Mouse (Mus musculus) limb, embryonic 14.5 days (tissue): ENCODE data around the gene Foxj2. TPM values are rescaled to one million over a fixed set of nuclear protein-coding genes. Genes with fewer than 3 reads are reported as not detected.

Experiments
- ATAC-seq: fragments of 200-750 bp; cut with Nextera tagmentation; 2 replicates; pipeline ENCODE4 v1.8.0; 2017; ENCODE audit warnings: low read depth, moderate number of reproducible peaks, moderate TSS enrichment; ENCODE audit not compliant: low FRiP score
- DNase-seq: peaks from one replicate; pipeline ENCODE4 v3.0.0-alpha.2; 2015; ENCODE audit warnings: low spot score
- H3K27ac ChIP-seq: fragments of 300-500 bp; sonication (generic); replicated peaks from 2 replicates; pipeline ENCODE4 v1.5.1; 2014; ENCODE audit warnings: low read depth, mild to moderate bottlenecking, low read length, moderate library complexity, mixed read lengths
- H3K27me3 ChIP-seq: fragments of 300-500 bp; sonication (generic); 2 replicates; pipeline ENCODE4 v1.6.1; 2014; ENCODE audit warnings: low read length, mixed read lengths; ENCODE audit not compliant: control insufficient read depth, insufficient read depth
- H3K36me3 ChIP-seq: fragments of 300-500 bp; sonication (generic); 2 replicates; pipeline ENCODE4 v1.6.1; 2014; ENCODE audit warnings: mild to moderate bottlenecking, low read length, moderate library complexity, mixed read lengths; ENCODE audit not compliant: control insufficient read depth, insufficient read depth
- H3K4me1 ChIP-seq: fragments of 300-500 bp; sonication (generic); 2 replicates; pipeline ENCODE4 v1.6.1; 2014; ENCODE audit warnings: antibody characterized with exemption, low read length, mixed read lengths; ENCODE audit not compliant: control insufficient read depth, insufficient read depth
- H3K4me2 ChIP-seq: fragments of 300-500 bp; sonication (generic); replicated peaks from 2 replicates; pipeline ENCODE4 v1.6.1; 2014; ENCODE audit warnings: low read depth, mild to moderate bottlenecking, low read length, moderate library complexity; ENCODE audit not compliant: severe bottlenecking
- H3K4me3 ChIP-seq: fragments of 300-500 bp; sonication (generic); replicated peaks from 2 replicates; pipeline ENCODE4 v1.5.1; 2014; ENCODE audit warnings: low read length
- H3K9ac ChIP-seq: fragments of 300-500 bp; sonication (generic); 2 replicates; pipeline ENCODE4 v1.6.1; 2014; ENCODE audit warnings: mild to moderate bottlenecking, low read depth, low read length, moderate library complexity; ENCODE audit not compliant: severe bottlenecking
- H3K9me3 ChIP-seq: fragments of 300-500 bp; sonication (generic); 2 replicates; pipeline ENCODE4 v1.6.1; 2016; ENCODE audit warnings: low read length; ENCODE audit not compliant: control insufficient read depth
- POLR2A ChIP-seq: fragments of 200-500 bp; IDR thresholded peaks from 2 replicates; pipeline ENCODE4 v1.8.0; 2012; ENCODE audit warnings: inconsistent platforms, mild to moderate bottlenecking, moderate library complexity, borderline replicate concordance; ENCODE audit not compliant: insufficient read depth, insufficient read length; ENCODE audit errors: extremely low read depth
- WGBS: fragments of 180-500 bp; shearing (Covaris S2); extraction: QIAGEN DNeasy Blood & Tissue Kit; methylation state at CpG from one replicate; pipeline ENCODE4 v1.1.7; 2014; 5-methylcytosine and 5-hydroxymethylcytosine counted together
- polyA plus RNA-seq, 2 experiments: library from polyadenylated mRNA; depleted of rRNA in 1 of 2; stranded (reverse) in 1 of 2; unstranded in 1 of 2; fragments of >200 nt; fragmentation: Nextera tagmentation in 1 of 2; extraction: Ambion mirVana in 1 of 2; gene quantifications; 2 replicates each; pipeline versions ENCODE4 v1.2.1 to v1.2.3; 2012 to 2014

Gene Foxj2
- polyA plus RNA-seq, 2 experiments: 9.3 to 13.4 TPM

- H3K4me3 ChIP-seq: peak overlapping the region; percentile 69
- TF ChIP-seq POLR2A: no peak
- H3K27ac ChIP-seq: peak overlapping the region; percentile 99
- peak overlapping the region; percentile 59 for H3K9ac ChIP-seq
- WGBS: under 1% methylated on average over 11 of the region's 11 CpGs
- H3K27me3 ChIP-seq: no peaks in the 10 kb centered on the region
- DNase-seq (peak; percentile 36), ATAC-seq (no peak)
- H3K4me1 ChIP-seq: peaks cover 9% of the 10 kb centered on the region; the same call in 1 of the 2 replicates
- H3K36me3 ChIP-seq: no peaks in the 10 kb centered on the region
- H3K4me2 ChIP-seq: peak overlapping the region; percentile 61
- no peaks in the 10 kb centered on the region for H3K9me3 ChIP-seq
Measured at GRCm38 (mm10) chr6:122810022-122810614, 9.6 kb upstream of the Foxj2 start.

DNA sequence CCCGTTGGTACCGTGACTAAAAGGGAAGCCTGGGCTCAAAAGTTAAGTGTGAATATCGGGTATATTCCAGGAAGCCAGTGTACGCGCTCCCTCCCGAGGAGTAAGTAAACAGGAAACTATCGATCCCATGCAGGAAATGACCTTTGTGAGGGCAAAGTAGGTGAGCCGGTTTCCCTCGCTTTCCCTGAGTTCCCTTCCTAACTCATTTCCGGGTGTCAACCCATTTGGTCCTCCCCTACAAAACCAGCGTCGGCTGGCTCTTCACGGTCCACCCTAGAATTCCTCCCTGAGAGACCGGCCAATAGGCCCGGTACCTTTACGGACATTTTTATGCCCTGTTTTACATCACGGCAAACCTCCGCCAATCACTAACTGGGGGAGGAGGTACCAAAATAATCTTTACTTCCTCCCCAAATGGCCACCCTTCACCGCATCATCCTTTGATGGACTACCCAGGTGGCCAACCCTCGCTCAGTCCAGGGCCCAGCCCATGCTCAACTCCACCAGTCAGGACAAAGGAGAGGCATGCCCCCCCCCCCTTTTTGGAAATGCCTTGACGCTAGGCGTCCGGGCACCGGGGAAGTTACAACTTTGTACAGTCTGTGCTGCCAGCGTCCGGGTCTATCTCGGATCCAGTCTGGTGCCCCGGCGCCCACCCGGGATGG, 9.0 kb upstream of the Foxj2 start:
- H3K27ac ChIP-seq: peak overlapping the region; percentile 99
- no peaks in the 10 kb centered on the region for H3K27me3 ChIP-seq
- no peaks in the 10 kb centered on the region for H3K36me3 ChIP-seq
- TF ChIP-seq POLR2A: peak; percentile 42; the same call in 1 of the 2 replicates
- H3K4me1 ChIP-seq: peaks cover 9% of the 10 kb centered on the region; the same call in 1 of the 2 replicates
- ATAC-seq: peak; percentile 98
- peak overlapping the region; percentile 69 for H3K4me3 ChIP-seq
- no peaks in the 10 kb centered on the region for H3K9me3 ChIP-seq
- peak overlapping the region; percentile 61 for H3K4me2 ChIP-seq
- H3K9ac ChIP-seq: peak overlapping the region; percentile 77
- DNase-seq: peak; percentile 99
- under 1% methylated on average over 25 of the region's 30 CpGs for WGBS

DNA sequence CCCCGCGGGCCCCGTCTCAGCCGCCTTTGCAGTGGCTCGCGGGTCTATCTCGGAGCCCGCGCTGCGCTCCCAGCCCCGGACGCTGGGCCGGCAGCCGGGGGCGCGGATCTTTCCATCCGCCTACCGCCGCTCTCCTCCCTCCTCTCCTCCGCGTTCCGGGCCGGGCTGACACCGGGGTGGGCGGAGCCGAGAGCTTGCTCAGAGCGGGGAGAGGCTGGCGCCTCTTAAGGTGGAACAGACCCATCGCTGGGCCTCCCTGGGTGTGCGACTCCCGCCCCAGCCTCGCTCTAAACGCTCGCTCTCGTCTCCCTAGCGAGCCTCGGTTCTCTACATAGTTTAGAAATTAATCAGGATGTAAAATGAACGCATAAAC, 8.4 kb upstream of the Foxj2 start:
- ATAC-seq: peak; percentile 93

DNA sequence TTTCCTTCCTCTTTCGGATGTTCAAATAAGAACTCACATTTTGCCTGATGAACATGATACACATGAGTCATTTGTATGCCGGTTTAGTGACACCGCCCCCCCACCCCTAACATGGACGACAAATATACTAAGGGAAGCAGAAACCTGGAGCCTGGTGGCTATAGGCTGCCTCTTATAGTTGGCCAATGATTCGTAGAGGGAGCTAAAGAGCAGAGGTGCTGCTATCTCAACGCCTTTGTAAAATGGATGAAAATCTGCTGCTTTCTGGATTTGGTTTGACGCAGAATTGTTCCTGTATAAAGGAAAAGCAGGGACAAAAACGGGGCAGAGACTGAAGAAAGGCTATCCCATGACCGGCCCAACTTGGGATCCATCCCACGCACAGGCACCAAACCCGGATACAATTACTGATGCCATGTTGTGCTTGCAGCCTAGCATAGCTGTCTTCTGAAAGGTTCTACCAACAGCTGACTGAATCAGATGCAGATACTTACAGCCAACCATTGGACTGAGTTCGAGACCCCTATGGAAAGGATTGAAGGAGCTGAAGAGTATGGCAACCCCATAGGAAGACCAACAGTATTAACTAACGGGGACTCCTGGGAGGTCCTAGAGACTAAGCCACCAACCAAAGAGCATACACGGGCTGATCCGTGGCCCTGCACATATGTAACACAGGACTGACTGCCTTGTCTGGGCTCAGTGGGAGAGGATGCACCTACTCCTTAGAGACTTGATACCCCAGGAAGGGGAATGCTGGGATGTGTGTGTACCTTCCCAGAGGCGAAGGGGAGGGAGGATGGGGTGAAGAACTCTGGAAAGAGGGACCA, 7.7 kb upstream of the Foxj2 start:
- Histone ChIP-seq H3K4me3 (peak overlapping the region; percentile 69), H3K9ac (peak overlapping the region; percentile 77), H3K27me3 (no peaks in the 10 kb centered on the region), H3K4me2 (peak overlapping the region; percentile 61), H3K4me1 (peaks cover 9% of the 10 kb centered on the region; the same call in 1 of the 2 replicates), H3K9me3 (no peaks in the 10 kb centered on the region), H3K36me3 (no peaks in the 10 kb centered on the region), H3K27ac (peak overlapping the region; percentile 99)
- ATAC-seq: peak; percentile 53
- TF ChIP-seq POLR2A: peak; percentile 27; the same call in 1 of the 2 replicates
- DNase-seq: peak; percentile 81
- WGBS: 29% methylated on average over 16 of the region's 16 CpGs

More for the DNA sequence above, 8.4 kb upstream of the Foxj2 start:
- peak overlapping the region; percentile 77 for H3K9ac ChIP-seq
- peaks cover 9% of the 10 kb centered on the region; the same call in 1 of the 2 replicates for H3K4me1 ChIP-seq
- peak; percentile 83; the same call in 1 of the 2 replicates for TF ChIP-seq POLR2A
- peak overlapping the region; percentile 99 for H3K27ac ChIP-seq
- WGBS: 0% methylated on average over 30 of the region's 38 CpGs
- peak overlapping the region; percentile 69 for H3K4me3 ChIP-seq
- peak overlapping the region; percentile 61 for H3K4me2 ChIP-seq
- no peaks in the 10 kb centered on the region for H3K36me3 ChIP-seq
- peak; percentile 92 for DNase-seq
- no peaks in the 10 kb centered on the region for H3K9me3 ChIP-seq
- H3K27me3 ChIP-seq: no peaks in the 10 kb centered on the region

DNA sequence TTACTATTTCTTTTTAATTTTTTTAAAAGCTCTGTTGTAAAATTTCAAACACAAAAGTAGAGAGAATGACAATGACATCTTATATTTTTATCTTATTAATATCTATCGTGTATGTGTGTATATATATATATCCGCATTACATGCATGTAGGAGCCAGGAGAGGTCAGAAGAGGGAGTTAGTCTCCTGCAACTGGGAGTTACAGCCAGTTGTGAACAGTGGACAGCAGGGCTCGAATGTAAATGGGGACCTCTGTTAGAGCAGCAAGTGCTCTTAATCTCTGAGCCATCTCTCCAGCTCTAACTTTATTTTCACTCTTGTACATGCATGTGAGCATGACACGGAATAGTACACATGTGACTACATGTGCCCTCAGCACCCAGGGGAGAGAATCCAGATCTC, 7.0 kb upstream of the Foxj2 start:
- Histone ChIP-seq H3K4me2 (no peak overlapping the region), H3K9ac (no peak overlapping the region), H3K36me3 (no peaks in the 10 kb centered on the region), H3K9me3 (no peaks in the 10 kb centered on the region), H3K4me1 (peaks cover 9% of the 10 kb centered on the region; the same call in 1 of the 2 replicates), H3K4me3 (no peak overlapping the region), H3K27me3 (no peaks in the 10 kb centered on the region), H3K27ac (no peak overlapping the region)
- DNase-seq (no peak), ATAC-seq (no peak)
- 88% methylated on average over 4 of the region's 4 CpGs for WGBS
- no peak for TF ChIP-seq POLR2A
